Mouse (Mus musculus): ENCODE results near the gene Cd300lg.

- no peak for TF ChIP-seq POLR2A (IDR thresholded peaks at IDR 0.05; ENCODE audit: borderline replicate concordance, control insufficient read depth, low read depth, low read length)
- TF ChIP-seq CTCF (IDR thresholded peaks at IDR 0.05; ENCODE audit: control insufficient read depth, insufficient read depth, low read length), result no peak
Measured at GRCm38 (mm10) chr11:102006271-102006670, 35.0 kb upstream of the Cd300lg start.

Data from bone marrow, adult 2 months (tissue).